Mouse (Mus musculus) ES-Bruce4 (cell line): ENCODE data around the gene Mdh2. TPM values are rescaled to one million over a fixed set of nuclear protein-coding genes. Genes with fewer than 3 reads are reported as not detected.

Experiments
- H3K27ac ChIP-seq: 2 replicates; pipeline ENCODE4 v1.5.1; 2012; ENCODE audit warnings: low read length, inconsistent platforms; ENCODE audit not compliant: insufficient read depth
- H3K27me3 ChIP-seq: 2 replicates; pipeline ENCODE4 v1.6.1; 2012; ENCODE audit warnings: mild to moderate bottlenecking, low read length, inconsistent platforms; ENCODE audit not compliant: control insufficient read depth, poor library complexity, insufficient read depth, severe bottlenecking
- H3K36me3 ChIP-seq: 2 replicates; pipeline ENCODE4 v1.6.1; 2012; ENCODE audit warnings: inconsistent platforms, mild to moderate bottlenecking, low read length, moderate library complexity; ENCODE audit not compliant: control insufficient read depth, poor library complexity, insufficient read depth, severe bottlenecking
- H3K4me1 ChIP-seq: one replicate; pipeline ENCODE4 v1.8.1; 2011; ENCODE audit warnings: low read length; ENCODE audit not compliant: control insufficient read depth, insufficient read depth
- H3K4me3 ChIP-seq: 2 replicates; pipeline ENCODE4 v1.5.1; 2011; ENCODE audit warnings: low read depth, mild to moderate bottlenecking, low read length
- H3K9ac ChIP-seq: 2 replicates; pipeline ENCODE4 v1.6.1; 2012; ENCODE audit warnings: low read depth, mild to moderate bottlenecking, inconsistent platforms; ENCODE audit not compliant: poor library complexity, severe bottlenecking
- H3K9me3 ChIP-seq: replicated peaks from 2 replicates; pipeline ENCODE4 v1.6.1; 2012; ENCODE audit warnings: mild to moderate bottlenecking, low read length, inconsistent platforms; ENCODE audit not compliant: control insufficient read depth, poor library complexity, insufficient read depth, severe bottlenecking
- CTCF ChIP-seq: IDR thresholded peaks from one replicate; pipeline ENCODE4 v1.8.1; 2011; ENCODE audit warnings: low read depth, low read length
- EP300 ChIP-seq: IDR thresholded peaks from 2 replicates; pipeline ENCODE4 v1.6.1; 2011; ENCODE audit warnings: low read depth, low read length; ENCODE audit not compliant: insufficient read depth
- POLR2A ChIP-seq: IDR thresholded peaks from one replicate; pipeline ENCODE4 v1.8.1; 2011; ENCODE audit warnings: low read length; ENCODE audit not compliant: insufficient read depth
- polyA plus RNA-seq: library from polyadenylated mRNA; stranded (reverse); fragments of >200 nt; gene quantifications from 2 replicates; pipeline ENCODE4 v1.2.4, GENCODE M21; 2011; ENCODE audit warnings: low read depth; ENCODE audit not compliant: missing spikeins, insufficient read depth, insufficient read length

The Mdh2 gene
- polyA plus RNA-seq = 377 and 424 TPM in 2 replicates

- peak; percentile 98 for TF ChIP-seq POLR2A
- no peak; the same call in 1 of the 2 replicates for TF ChIP-seq EP300
- TF ChIP-seq CTCF = no peak
- H3K4me1 ChIP-seq = peaks cover 4% of the 10 kb centered on the region
- peak within 1 kb of the TSS; percentile 88 for H3K9ac ChIP-seq
Observed at GRCm38 (mm10) chr5:135778471-135779445, at the start of gene Mdh2. Gene Mdh2, plus strand, starts transcription at chr5:135778480.

GRCm38 (mm10) chr5:135729351-135729750, 48.9 kb upstream of the Mdh2 start:
- no peaks in the 10 kb centered on the region for H3K27me3 ChIP-seq

More at GRCm38 (mm10) chr5:135778471-135779445, at the start of gene Mdh2:
- Histone ChIP-seq H3K9me3 (no peaks in the 10 kb centered on the region), H3K27me3 (no peaks in the 10 kb centered on the region), H3K36me3 (peaks cover 23% of the 10 kb centered on the region), H3K27ac (0 out of 2 replicates have a peak within 1 kb of the TSS, but pooled peaks have one; percentile 20), H3K4me3 (peak within 1 kb of the TSS; percentile 93)

DNA sequence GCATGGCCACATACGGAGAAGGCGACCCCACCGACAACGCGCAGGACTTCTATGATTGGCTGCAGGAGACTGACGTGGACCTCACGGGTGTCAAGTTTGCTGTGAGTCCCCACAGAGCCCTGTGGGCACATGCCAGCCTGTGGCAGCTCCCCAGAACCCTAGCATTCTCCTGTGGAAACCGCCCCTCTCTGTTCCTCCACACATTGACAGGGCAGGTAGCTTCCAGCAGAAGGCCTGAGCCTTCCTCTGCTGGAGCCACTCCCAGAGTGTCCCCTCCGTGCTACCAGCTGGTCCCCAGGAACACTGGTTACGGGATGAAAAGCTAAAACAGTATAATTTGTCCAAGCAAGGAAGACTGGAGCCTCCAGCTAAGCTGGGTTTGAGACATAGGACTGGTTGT, 48.0 kb upstream of the Mdh2 start:
- H3K27ac ChIP-seq = no peak overlapping the region
- H3K27me3 ChIP-seq = no peaks in the 10 kb centered on the region
- peaks cover 4% of the 10 kb centered on the region for H3K4me1 ChIP-seq
- TF ChIP-seq EP300 = no peak
- no peak for TF ChIP-seq CTCF
- TF ChIP-seq POLR2A = no peak
- no peak overlapping the region for H3K9ac ChIP-seq
- 0 out of 2 replicates have a peak, but pooled peaks cover 2% of the 10 kb centered on the region for H3K36me3 ChIP-seq
- H3K4me3 ChIP-seq = no peak overlapping the region
- no peaks in the 10 kb centered on the region for H3K9me3 ChIP-seq

More at GRCm38 (mm10) chr5:135729351-135729750, 48.9 kb upstream of the Mdh2 start:
- no peak for TF ChIP-seq EP300
- no peak for TF ChIP-seq CTCF
- Histone ChIP-seq H3K9me3 (no peaks in the 10 kb centered on the region), H3K27ac (no peak overlapping the region), H3K9ac (no peak overlapping the region), H3K36me3 (no peaks in the 10 kb centered on the region), H3K4me3 (no peak overlapping the region), H3K4me1 (peaks cover 3% of the 10 kb centered on the region)

DNA sequence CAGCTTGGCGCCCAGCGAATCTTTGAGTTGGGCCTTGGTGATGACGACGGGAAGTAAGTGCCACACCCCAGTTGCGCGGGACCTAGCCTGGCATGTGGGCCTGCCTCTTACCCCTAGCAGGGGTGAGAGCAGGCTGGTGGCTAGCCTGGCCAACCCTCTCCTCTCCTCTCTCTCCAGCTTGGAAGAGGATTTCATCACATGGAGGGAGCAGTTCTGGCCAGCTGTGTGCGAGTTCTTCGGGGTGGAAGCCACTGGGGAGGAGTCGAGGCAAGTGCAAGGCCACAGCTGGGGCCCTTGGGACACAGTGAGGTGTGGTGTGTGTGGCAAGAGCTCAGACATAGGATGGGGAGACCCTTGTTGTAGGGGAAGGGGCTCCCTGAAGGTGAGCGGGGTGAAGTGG, 47.4 kb upstream of the Mdh2 start:
- H3K27me3 ChIP-seq = no peaks in the 10 kb centered on the region
- no peak overlapping the region for H3K9ac ChIP-seq
- TF ChIP-seq POLR2A = no peak
- TF ChIP-seq EP300 = no peak
- no peak for TF ChIP-seq CTCF
- H3K36me3 ChIP-seq = 0 out of 2 replicates have a peak, but pooled peaks cover 4% of the 10 kb centered on the region
- H3K4me3 ChIP-seq = no peak overlapping the region
- no peak overlapping the region for H3K27ac ChIP-seq
- peaks cover 4% of the 10 kb centered on the region for H3K4me1 ChIP-seq
- no peaks in the 10 kb centered on the region for H3K9me3 ChIP-seq

- Histone ChIP-seq H3K27me3 (no peaks in the 10 kb centered on the region), H3K4me3 (no peak overlapping the region), H3K9me3 (no peaks in the 10 kb centered on the region), H3K27ac (no peak overlapping the region), H3K9ac (no peak overlapping the region), H3K36me3 (0 out of 2 replicates have a peak, but pooled peaks cover 4% of the 10 kb centered on the region), H3K4me1 (peaks cover 4% of the 10 kb centered on the region)
- TF ChIP-seq CTCF (no peak), EP300 (no peak), POLR2A (no peak)
Observed at GRCm38 (mm10) chr5:135731322-135731721, 47.0 kb upstream of the Mdh2 start.

- Histone ChIP-seq H3K36me3 (0 out of 2 replicates have a peak, but pooled peaks cover 4% of the 10 kb centered on the region), H3K9ac (no peak overlapping the region), H3K27ac (no peak overlapping the region), H3K27me3 (no peaks in the 10 kb centered on the region), H3K9me3 (no peaks in the 10 kb centered on the region), H3K4me1 (peaks cover 8% of the 10 kb centered on the region), H3K4me3 (peak overlapping the region; percentile 53)
- TF ChIP-seq POLR2A (no peak), CTCF (no peak)
Observed at GRCm38 (mm10) chr5:135733071-135733470, 45.2 kb upstream of the Mdh2 start.
